Mouse (Mus musculus) neural tube, embryonic 13.5 days (tissue): ENCODE data around the gene Ric1. TPM values are rescaled to one million over a fixed set of nuclear protein-coding genes. Genes with fewer than 3 reads are reported as not detected.

Source experiments
- ATAC-seq: fragments of 200-750 bp; cut with Nextera tagmentation; 2 replicates; pipeline ENCODE4 v1.8.0; 2017; ENCODE audit warnings: low read depth, mild to moderate bottlenecking, moderate TSS enrichment, moderate library complexity
- H3K27ac ChIP-seq: fragments of 300-500 bp; sonication (generic); replicated peaks from 2 replicates; pipeline ENCODE4 v1.5.1; 2015; ENCODE audit warnings: moderate library complexity, mild to moderate bottlenecking, inconsistent platforms
- H3K27me3 ChIP-seq: fragments of 300-500 bp; sonication (generic); 2 replicates; pipeline ENCODE4 v1.6.1; 2015; ENCODE audit warnings: mild to moderate bottlenecking, inconsistent platforms
- H3K36me3 ChIP-seq: fragments of 300-500 bp; sonication (generic); 2 replicates; pipeline ENCODE4 v1.6.1; 2015; ENCODE audit warnings: mild to moderate bottlenecking, inconsistent platforms
- H3K4me1 ChIP-seq: fragments of 300-500 bp; sonication (generic); replicated peaks from 2 replicates; pipeline ENCODE4 v1.6.1; 2015; ENCODE audit warnings: inconsistent platforms
- H3K4me2 ChIP-seq: fragments of 300-500 bp; sonication (generic); 2 replicates; pipeline ENCODE4 v1.6.1; 2015; ENCODE audit warnings: inconsistent platforms, mild to moderate bottlenecking, moderate library complexity
- H3K4me3 ChIP-seq: fragments of 300-500 bp; sonication (generic); 2 replicates; pipeline ENCODE4 v1.5.1; 2015; ENCODE audit warnings: mild to moderate bottlenecking, inconsistent platforms
- H3K9ac ChIP-seq: fragments of 300-500 bp; sonication (generic); 2 replicates; pipeline ENCODE4 v1.6.1; 2015; ENCODE audit warnings: moderate library complexity, mild to moderate bottlenecking, inconsistent platforms
- H3K9me3 ChIP-seq: fragments of 300-500 bp; sonication (generic); 2 replicates; pipeline ENCODE4 v1.6.1; 2016; ENCODE audit warnings: inconsistent platforms
- WGBS: fragments of 180-500 bp; shearing (Covaris S2); methylation state at CpG from one replicate; pipeline ENCODE4 v1.1.7; 2015; 5-methylcytosine and 5-hydroxymethylcytosine counted together
- polyA plus RNA-seq: library from polyadenylated mRNA; unstranded; fragments of >200 nt; fragmentation: Nextera tagmentation; extraction: Ambion mirVana; gene quantifications from 2 replicates; pipeline ENCODE4 v1.2.1, GENCODE M21; 2015

The Ric1 gene
- polyA plus RNA-seq, 1 experiment from 2014 or later, result 14.5 TPM

GRCm38 (mm10) chr19:29598981-29599380, 76.9 kb downstream of the Ric1 start:
- no peak for ATAC-seq
- no peak overlapping the region for H3K9ac ChIP-seq
- no peak overlapping the region for H3K27ac ChIP-seq
- no peak overlapping the region for H3K4me2 ChIP-seq
- no peak overlapping the region for H3K4me3 ChIP-seq
- H3K4me1 ChIP-seq, result no peaks in the 10 kb centered on the region
- no peaks in the 10 kb centered on the region for H3K9me3 ChIP-seq
- H3K27me3 ChIP-seq, result no peaks in the 10 kb centered on the region
- peaks cover 72% of the 10 kb centered on the region for H3K36me3 ChIP-seq
- 85% methylated on average over 5 of the region's 5 CpGs for WGBS

DNA sequence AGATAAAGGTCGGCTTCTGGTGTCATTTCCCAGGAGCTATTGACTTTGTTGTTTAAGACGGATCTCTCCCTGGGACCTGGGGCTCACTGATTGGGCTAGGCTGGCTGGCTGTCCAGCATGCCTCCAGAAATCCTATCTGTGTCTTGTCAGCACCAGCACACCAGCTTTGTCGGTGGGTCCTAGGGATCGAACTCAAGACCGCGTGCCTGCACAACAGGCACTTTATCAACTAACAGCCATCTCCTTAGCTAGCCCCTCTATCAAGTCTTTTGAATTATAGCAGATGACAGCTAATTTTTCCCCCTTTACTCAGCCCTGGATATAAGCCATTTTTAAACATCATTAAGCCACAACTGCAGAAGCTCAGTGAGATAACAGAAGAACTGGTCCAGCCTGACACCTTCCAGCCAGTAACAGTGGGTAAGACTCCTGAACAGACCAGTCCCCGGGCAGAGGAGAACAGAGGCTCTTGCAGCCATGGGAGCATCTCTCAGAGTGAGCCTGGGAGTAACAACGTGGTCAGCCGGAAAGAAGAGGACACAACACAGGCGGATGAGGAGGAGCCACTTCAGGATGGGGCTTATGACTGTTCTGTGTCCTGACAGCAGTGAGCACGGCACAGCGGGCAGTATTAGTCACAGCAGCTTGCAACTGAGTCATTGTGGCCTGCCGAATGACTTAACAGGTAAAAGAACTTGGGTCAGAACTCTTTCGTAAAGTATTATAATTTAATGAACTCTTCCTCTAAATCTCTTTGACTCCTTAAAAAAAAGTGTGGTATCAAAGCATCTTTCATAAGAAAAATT, 81.7 kb downstream of the Ric1 start:
- H3K9ac ChIP-seq, result no peak overlapping the region
- H3K4me2 ChIP-seq, result no peak overlapping the region
- 91% methylated on average over 14 of the region's 14 CpGs for whole genome bisulfite sequencing
- H3K4me3 ChIP-seq, result no peak overlapping the region
- H3K36me3 ChIP-seq, result peaks cover 44% of the 10 kb centered on the region
- H3K27me3 ChIP-seq, result no peaks in the 10 kb centered on the region
- no peak overlapping the region for H3K27ac ChIP-seq
- H3K9me3 ChIP-seq, result no peaks in the 10 kb centered on the region
- no peaks in the 10 kb centered on the region for H3K4me1 ChIP-seq
- no peak for ATAC-seq

DNA sequence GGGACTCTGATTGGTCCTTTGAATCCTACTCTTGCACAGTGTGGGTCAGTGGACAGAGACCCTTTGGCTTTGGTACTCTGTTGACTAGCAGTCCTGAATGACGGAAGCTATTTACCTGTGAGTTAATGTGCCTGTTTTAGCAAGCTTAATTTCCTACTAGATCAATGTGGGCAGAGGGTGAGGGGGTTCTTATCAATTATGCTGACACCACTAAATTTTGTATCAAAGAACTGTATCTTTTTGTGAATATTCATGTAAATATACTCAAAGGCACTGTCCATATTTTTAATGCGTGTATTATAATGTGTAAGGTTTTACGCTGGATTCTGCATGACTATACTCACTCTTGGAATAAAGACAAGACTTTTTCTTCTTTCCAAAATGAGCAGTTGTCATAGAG, 82.6 kb downstream of the Ric1 start:
- Histone ChIP-seq H3K4me1 (no peaks in the 10 kb centered on the region), H3K4me2 (no peak overlapping the region), H3K27ac (no peak overlapping the region), H3K9ac (no peak overlapping the region), H3K9me3 (no peaks in the 10 kb centered on the region), H3K4me3 (no peak overlapping the region), H3K36me3 (peaks cover 35% of the 10 kb centered on the region), H3K27me3 (no peaks in the 10 kb centered on the region)
- WGBS, result 95% methylated on average over 3 of the region's 3 CpGs
- no peak for ATAC-seq

DNA sequence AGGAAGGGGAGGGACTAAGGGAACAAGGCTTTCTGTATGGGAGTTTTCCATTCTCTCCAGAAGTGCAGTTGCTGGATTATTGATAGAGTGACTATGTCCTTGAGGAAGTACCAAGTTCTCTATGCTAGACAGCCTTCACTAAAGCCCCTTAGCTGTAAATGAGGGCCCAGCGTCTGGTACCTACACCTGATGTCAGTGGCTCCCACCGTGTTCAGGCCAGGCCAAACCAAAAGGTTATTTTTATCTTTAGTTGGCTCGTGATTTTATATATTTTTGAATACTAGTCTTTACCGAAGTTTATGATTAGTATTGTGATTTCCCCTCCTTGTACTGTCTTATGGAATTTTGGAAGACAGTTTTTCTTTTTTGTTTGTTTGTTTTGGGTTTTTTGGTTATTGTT, 85.4 kb downstream of the Ric1 start:
- ATAC-seq, result no peak
- WGBS, result 89% methylated on average over 4 of the region's 4 CpGs
- Histone ChIP-seq H3K4me1 (no peaks in the 10 kb centered on the region), H3K9me3 (no peaks in the 10 kb centered on the region), H3K27me3 (no peaks in the 10 kb centered on the region), H3K9ac (no peak overlapping the region), H3K4me3 (no peak overlapping the region), H3K36me3 (peaks cover 39% of the 10 kb centered on the region), H3K27ac (no peak overlapping the region), H3K4me2 (no peak overlapping the region)

- H3K36me3 ChIP-seq, result peaks cover 40% of the 10 kb centered on the region
- H3K9ac ChIP-seq, result no peak overlapping the region
- H3K27ac ChIP-seq, result no peak overlapping the region
- H3K4me2 ChIP-seq, result no peak overlapping the region
- H3K4me3 ChIP-seq, result no peak overlapping the region
- H3K9me3 ChIP-seq, result no peaks in the 10 kb centered on the region
- 80% methylated on average over 4 of the region's 4 CpGs for WGBS
- no peaks in the 10 kb centered on the region for H3K27me3 ChIP-seq
- ATAC-seq, result no peak
- no peaks in the 10 kb centered on the region for H3K4me1 ChIP-seq
These were observed 86.1 kb downstream of the Ric1 start for GRCm38 (mm10) chr19:29608212-29608611.

DNA sequence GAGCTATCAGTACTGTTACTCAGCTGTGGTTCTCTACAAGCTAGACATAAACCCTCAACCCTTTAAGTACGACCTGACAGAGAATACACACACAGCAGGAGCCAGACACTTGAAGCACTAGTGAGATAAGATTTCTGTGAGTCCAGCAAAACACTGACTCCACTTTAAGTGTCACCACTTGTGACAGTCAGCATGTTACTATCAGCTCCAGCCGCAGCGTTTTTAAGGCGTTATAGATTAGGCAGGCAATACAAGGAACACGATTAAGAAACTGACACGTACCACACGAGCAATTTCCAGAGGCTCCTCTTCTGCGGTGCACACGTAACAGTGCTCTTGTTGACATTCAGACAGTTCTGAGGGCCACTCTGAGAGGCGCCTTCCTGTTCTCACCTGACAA, 88.8 kb downstream of the Ric1 start:
- 94% methylated on average over 10 of the region's 10 CpGs for WGBS
- Histone ChIP-seq H3K4me2 (no peak overlapping the region), H3K27ac (no peak overlapping the region), H3K4me1 (no peaks in the 10 kb centered on the region), H3K9ac (no peak overlapping the region), H3K36me3 (peaks cover 41% of the 10 kb centered on the region), H3K4me3 (no peak overlapping the region), H3K27me3 (no peaks in the 10 kb centered on the region), H3K9me3 (no peaks in the 10 kb centered on the region)
- ATAC-seq, result no peak

DNA sequence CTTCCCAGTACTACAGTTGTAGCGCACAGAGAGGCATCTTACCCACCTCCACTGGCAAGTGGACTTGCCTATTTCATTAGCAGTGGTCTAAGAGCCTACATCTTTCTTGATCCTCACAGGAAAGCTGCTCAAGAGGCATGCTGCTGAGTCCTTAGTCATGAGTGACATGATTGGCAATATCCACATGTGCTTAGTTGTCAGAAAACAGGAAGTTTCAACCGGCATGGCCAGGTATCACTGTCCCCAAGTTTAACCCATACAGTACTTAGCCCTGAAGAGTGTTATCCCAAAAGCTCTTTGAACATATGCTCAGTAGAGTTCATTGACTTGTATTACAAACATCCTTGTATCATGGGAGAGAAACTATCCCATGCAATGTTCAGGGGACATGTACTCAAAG, 90.0 kb downstream of the Ric1 start:
- H3K27ac ChIP-seq, result no peak overlapping the region
- H3K4me1 ChIP-seq, result no peaks in the 10 kb centered on the region
- no peak for ATAC-seq
- no peaks in the 10 kb centered on the region for H3K27me3 ChIP-seq
- no peak overlapping the region for H3K4me3 ChIP-seq
- no peaks in the 10 kb centered on the region for H3K9me3 ChIP-seq
- no peak overlapping the region for H3K9ac ChIP-seq
- H3K36me3 ChIP-seq, result peaks cover 48% of the 10 kb centered on the region
- H3K4me2 ChIP-seq, result no peak overlapping the region
- 94% methylated on average over 2 of the region's 2 CpGs for WGBS

DNA sequence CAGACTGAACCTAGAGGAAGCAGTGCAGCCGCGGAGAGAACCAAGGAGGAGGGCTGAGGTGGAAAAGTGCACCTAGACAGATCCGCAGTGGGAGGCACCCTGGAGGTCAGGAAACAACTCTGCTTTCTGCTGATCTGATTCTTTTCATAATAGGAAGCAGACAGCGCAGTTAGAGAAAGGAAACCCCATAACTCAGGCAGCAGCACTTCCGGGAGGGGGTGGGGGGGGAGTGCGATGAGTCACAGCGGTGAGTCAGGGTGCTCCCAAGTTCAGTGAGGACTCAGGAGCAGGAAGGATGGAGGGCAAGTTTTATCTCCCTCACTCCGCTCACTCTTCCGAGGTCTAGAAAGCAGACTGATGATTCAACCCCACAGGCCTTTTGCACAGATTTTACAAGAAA, 119.0 kb downstream of the Ric1 start:
- H3K36me3 ChIP-seq, result peaks cover 21% of the 10 kb centered on the region

DNA sequence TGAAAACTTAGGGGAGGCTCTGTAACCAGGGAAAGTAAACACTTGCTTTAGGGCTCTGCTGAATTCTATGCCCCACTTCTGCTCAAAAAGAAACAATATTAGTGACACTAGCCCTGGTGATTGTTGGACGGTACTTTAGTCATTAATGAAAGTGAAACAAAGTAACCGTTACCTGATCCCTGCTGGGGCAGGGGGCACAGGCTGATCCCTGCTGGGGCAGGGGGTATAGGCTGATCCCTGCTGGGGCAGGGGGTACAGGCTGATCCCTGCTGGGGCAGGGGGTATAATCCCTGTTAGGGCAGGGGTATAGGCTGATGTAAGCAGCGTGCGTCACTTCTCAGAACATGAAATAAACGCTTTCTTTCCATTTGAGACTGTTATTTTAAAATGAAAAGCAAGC, 119.4 kb downstream of the Ric1 start:
- Histone ChIP-seq H3K36me3 (peaks cover 17% of the 10 kb centered on the region), H3K27me3 (no peaks in the 10 kb centered on the region), H3K4me1 (peaks cover 3% of the 10 kb centered on the region; the same call in 1 of the 2 replicates), H3K4me2 (no peak overlapping the region), H3K27ac (no peak overlapping the region), H3K9me3 (no peaks in the 10 kb centered on the region), H3K4me3 (no peak overlapping the region), H3K9ac (no peak overlapping the region)
- 54% methylated on average over 5 of the region's 5 CpGs for WGBS
- ATAC-seq, result no peak

More for the DNA sequence above, 119.0 kb downstream of the Ric1 start:
- H3K9ac ChIP-seq, result no peak overlapping the region
- H3K27me3 ChIP-seq, result no peaks in the 10 kb centered on the region
- no peak overlapping the region for H3K27ac ChIP-seq
- no peaks in the 10 kb centered on the region for H3K9me3 ChIP-seq
- H3K4me1 ChIP-seq, result peaks cover 3% of the 10 kb centered on the region; the same call in 1 of the 2 replicates
- no peak overlapping the region for H3K4me2 ChIP-seq
- no peak overlapping the region for H3K4me3 ChIP-seq
- 57% methylated on average over 9 of the region's 9 CpGs for WGBS
- no peak for ATAC-seq

GRCm38 (mm10) chr19:29642211-29642610, 120.1 kb downstream of the Ric1 start:
- no peaks in the 10 kb centered on the region for H3K27me3 ChIP-seq
- H3K27ac ChIP-seq, result no peak overlapping the region
- H3K4me1 ChIP-seq, result peaks cover 6% of the 10 kb centered on the region; the same call in 1 of the 2 replicates
- H3K9me3 ChIP-seq, result no peaks in the 10 kb centered on the region
- H3K4me2 ChIP-seq, result no peak overlapping the region
- no peak for ATAC-seq
- no peak overlapping the region for H3K9ac ChIP-seq
- 55% methylated on average over 6 of the region's 6 CpGs for WGBS
- H3K36me3 ChIP-seq, result peaks cover 10% of the 10 kb centered on the region
- H3K4me3 ChIP-seq, result no peak overlapping the region

- Histone ChIP-seq H3K27me3 (no peaks in the 10 kb centered on the region), H3K27ac (no peak overlapping the region), H3K9ac (no peak overlapping the region), H3K4me2 (no peak overlapping the region), H3K36me3 (peaks cover 10% of the 10 kb centered on the region), H3K4me3 (no peak overlapping the region), H3K4me1 (peaks cover 9% of the 10 kb centered on the region), H3K9me3 (no peaks in the 10 kb centered on the region)
- WGBS, result 80% methylated on average over 11 of the region's 11 CpGs
- ATAC-seq, result no peak
These were observed 121.3 kb downstream of the Ric1 start for GRCm38 (mm10) chr19:29643194-29643922.

DNA sequence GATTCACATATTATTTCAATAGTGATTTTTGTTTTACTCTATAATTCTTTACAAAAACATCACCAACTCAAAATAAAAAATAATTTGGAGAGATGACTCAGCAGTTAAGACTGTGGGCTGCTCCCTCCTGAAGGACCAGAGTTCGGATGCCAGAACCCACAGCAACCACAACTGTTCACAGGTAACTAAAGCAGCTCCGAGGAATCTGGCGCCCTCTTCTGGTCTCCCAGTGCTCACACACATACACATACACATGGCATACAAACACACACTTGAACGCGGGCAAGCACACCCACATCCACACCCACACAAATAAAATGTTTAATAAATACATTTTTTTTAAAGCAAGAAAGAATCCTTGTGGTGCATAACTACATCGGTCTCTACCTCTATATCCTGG, 122.7 kb downstream of the Ric1 start:
- 94% methylated on average over 6 of the region's 6 CpGs for WGBS
- Histone ChIP-seq H3K4me3 (no peak overlapping the region), H3K27ac (no peak overlapping the region), H3K9ac (no peak overlapping the region), H3K27me3 (no peaks in the 10 kb centered on the region), H3K9me3 (no peaks in the 10 kb centered on the region), H3K4me2 (no peak overlapping the region), H3K36me3 (peaks cover 9% of the 10 kb centered on the region), H3K4me1 (peaks cover 9% of the 10 kb centered on the region)
- ATAC-seq, result no peak
